Mouse (Mus musculus): ENCODE results near the gene Abcc1.

DNA sequence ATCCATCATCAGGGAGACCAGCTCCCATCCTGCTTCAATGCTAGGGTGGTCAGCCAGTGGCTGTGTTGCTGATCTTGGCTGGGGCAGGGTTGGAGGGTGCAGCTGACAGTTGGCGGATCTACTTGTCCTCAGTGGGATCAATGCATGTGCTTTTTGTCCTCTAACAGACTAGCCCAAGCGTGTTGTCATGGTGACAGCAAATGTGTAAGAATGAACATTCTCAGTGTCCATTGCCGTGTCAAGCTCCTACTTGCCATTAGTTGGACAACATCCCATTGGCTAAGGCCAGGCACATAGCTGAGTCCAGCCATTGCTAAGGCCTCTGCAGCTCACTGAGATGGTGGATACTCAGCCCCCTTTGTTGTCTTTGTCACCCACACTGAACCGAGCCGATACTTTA lies 110.8 kb downstream of the Abcc1 start:
- no peak for TF ChIP-seq CTCF (IDR thresholded peaks at IDR 0.05; ENCODE audit: borderline replicate concordance, insufficient read depth, low read length)
- no peak for TF ChIP-seq POLR2A (IDR thresholded peaks at IDR 0.05; ENCODE audit: low read depth, low read length)
